Mouse (Mus musculus): ENCODE results near the gene Mllt1. TPM values are rescaled to one million over a fixed set of nuclear protein-coding genes. Genes with fewer than 3 reads are reported as not detected.

Gene Mllt1
- polyA plus RNA-seq, 1 experiment: 28.5 TPM

DNA sequence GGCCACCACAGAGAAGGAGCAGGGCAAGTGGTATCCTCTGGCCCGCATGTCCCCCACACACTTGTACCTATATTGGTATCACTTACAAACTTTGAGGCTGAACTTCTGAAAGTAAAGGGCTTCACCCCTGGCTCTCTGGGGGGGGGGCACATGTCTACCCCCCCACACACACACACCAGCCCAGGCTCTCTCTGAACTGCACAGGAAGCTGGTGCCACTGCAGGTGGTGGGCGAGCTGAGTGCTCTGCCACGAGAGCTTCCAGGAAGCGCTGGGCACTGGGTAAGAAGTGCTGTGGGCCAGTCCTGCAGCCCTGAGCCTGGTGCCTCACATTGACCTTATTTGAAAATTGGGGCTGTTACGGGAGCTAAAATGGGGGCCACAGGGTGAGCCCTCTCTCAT is 91.5 kb downstream of the Mllt1 start:
- Histone ChIP-seq H3K4me2 (ENCODE audit: low read depth) (no peak overlapping the region), H3ac (ENCODE audit: control insufficient read depth, insufficient read length) (no peak overlapping the region), H3K4me3 (no peak overlapping the region), H3K79me2 (ENCODE audit: control insufficient read depth, insufficient read depth) (no peaks in the 10 kb centered on the region), H3K36me3 (ENCODE audit: control insufficient read depth, insufficient read depth) (no peaks in the 10 kb centered on the region), H3K27me3 (ENCODE audit: control insufficient read depth, insufficient read depth, insufficient read length) (peaks cover 48% of the 10 kb centered on the region)
- no peak for TF ChIP-seq POLR2AphosphoS2 (IDR thresholded peaks at IDR 0.05; ENCODE audit: insufficient read length, low read depth)
- TF ChIP-seq MAX (IDR thresholded peaks at IDR 0.05; ENCODE audit: low read depth): no peak
- TF ChIP-seq CEBPB (IDR thresholded peaks at IDR 0.05; ENCODE audit: insufficient read depth, poor library complexity, severe bottlenecking): no peak
- TF ChIP-seq E2F4 (IDR thresholded peaks at IDR 0.05; ENCODE audit: insufficient read depth): no peak
- no peak for TF ChIP-seq USF1 (IDR thresholded peaks at IDR 0.05; ENCODE audit: low read depth)
- no peak for TF ChIP-seq REST (IDR thresholded peaks at IDR 0.05; ENCODE audit: insufficient read depth, insufficient read length)
- no peak for TF ChIP-seq POLR2A (IDR thresholded peaks at IDR 0.05; ENCODE audit: insufficient read length, low read depth)
- no peak for TF ChIP-seq SRF (IDR thresholded peaks at IDR 0.05; ENCODE audit: control insufficient read depth, insufficient read length, low read depth)
- TF ChIP-seq MYOD1 (IDR thresholded peaks at IDR 0.05; ENCODE audit: control insufficient read depth in 1 of 3, insufficient read length in 2 of 3, low read depth in 2 of 3): no peak
- no peak for TF ChIP-seq TCF3 (IDR thresholded peaks at IDR 0.05; ENCODE audit: insufficient read length, low read depth)
- TF ChIP-seq TCF12 (IDR thresholded peaks at IDR 0.05; ENCODE audit: insufficient read depth, poor library complexity, severe bottlenecking): no peak
- TF ChIP-seq MYOG (IDR thresholded peaks at IDR 0.05; ENCODE audit: control insufficient read depth in 1 of 3, insufficient read depth in 1 of 3, insufficient read length in 2 of 3, low read depth in 2 of 3): no peak

Other genes with a start within 250 kb of the Mllt1 start
- gene Ndufa11, start 217.6 kb downstream of the Mllt1 start, polyA plus RNA-seq (2012; fragmentation: generic; extraction: Trizol): 469 TPM
- gene Vmac, start 217.4 kb downstream of the Mllt1 start, polyA plus RNA-seq (2012; fragmentation: generic; extraction: Trizol): 6.5 TPM
- 0.78 TPM for gene Nrtn, start 177.9 kb downstream of the Mllt1 start, polyA plus RNA-seq (2012; fragmentation: generic; extraction: Trizol)
- gene Dus3l, start 170.7 kb downstream of the Mllt1 start, polyA plus RNA-seq (2012; fragmentation: generic; extraction: Trizol): 38.7 TPM
- 0.16 TPM for gene Prr22, start 165.2 kb downstream of the Mllt1 start, polyA plus RNA-seq (2012; fragmentation: generic; extraction: Trizol)
- 4.4 TPM for gene Rfx2, start 104.4 kb downstream of the Mllt1 start, polyA plus RNA-seq (2012; fragmentation: generic; extraction: Trizol)
- gene Acsbg2, start 61.0 kb downstream of the Mllt1 start, polyA plus RNA-seq (2012; fragmentation: generic; extraction: Trizol): not detected
- gene 1700061G19Rik, start 59.9 kb downstream of the Mllt1 start, polyA plus RNA-seq (2012; fragmentation: generic; extraction: Trizol): 0.01 TPM
- gene Acer1, start 46.7 kb upstream of the Mllt1 start, polyA plus RNA-seq (2012; fragmentation: generic; extraction: Trizol): not detected
- gene Clpp, start 54.9 kb upstream of the Mllt1 start, polyA plus RNA-seq (2012; fragmentation: generic; extraction: Trizol): 154 TPM
- 61.9 TPM for gene Alkbh7, start 61.9 kb upstream of the Mllt1 start, polyA plus RNA-seq (2012; fragmentation: generic; extraction: Trizol)
- 1.1 TPM for gene Pspn, start 64.6 kb upstream of the Mllt1 start, polyA plus RNA-seq (2012; fragmentation: generic; extraction: Trizol)
- 61.6 TPM for gene Gtf2f1, start 75.9 kb upstream of the Mllt1 start, polyA plus RNA-seq (2012; fragmentation: generic; extraction: Trizol)
- 0.04 TPM for gene Gm17949, start 76.1 kb upstream of the Mllt1 start, polyA plus RNA-seq (2012; fragmentation: generic; extraction: Trizol)
- gene Khsrp, start 96.1 kb upstream of the Mllt1 start, polyA plus RNA-seq (2012; fragmentation: generic; extraction: Trizol): 42.5 TPM
- not detected for gene Slc25a41, start 106.2 kb upstream of the Mllt1 start, polyA plus RNA-seq (2012; fragmentation: generic; extraction: Trizol)
- gene Crb3, start 123.7 kb upstream of the Mllt1 start, polyA plus RNA-seq (2012; fragmentation: generic; extraction: Trizol): not detected
- gene Slc25a23, start 124.4 kb upstream of the Mllt1 start, polyA plus RNA-seq (2012; fragmentation: generic; extraction: Trizol): 2.2 TPM
- 0.04 TPM for gene Dennd1c, start 143.1 kb upstream of the Mllt1 start, polyA plus RNA-seq (2012; fragmentation: generic; extraction: Trizol)
- gene Tubb4a, start 152.4 kb upstream of the Mllt1 start, polyA plus RNA-seq (2012; fragmentation: generic; extraction: Trizol): 0.14 TPM
- gene Tnfsf9, start 169.9 kb upstream of the Mllt1 start, polyA plus RNA-seq (2012; fragmentation: generic; extraction: Trizol): 7.0 TPM
- not detected for gene Cd70, start 214.4 kb upstream of the Mllt1 start, polyA plus RNA-seq (2012; fragmentation: generic; extraction: Trizol)